Mouse (Mus musculus): ENCODE data around the gene 2210408I21Rik. TPM values are rescaled to one million over a fixed set of nuclear protein-coding genes. Genes with fewer than 3 reads are reported as not detected.

2210408I21Rik gene
- polyA plus RNA-seq, 1 experiment from 2014 or later = 12.2 TPM

DNA sequence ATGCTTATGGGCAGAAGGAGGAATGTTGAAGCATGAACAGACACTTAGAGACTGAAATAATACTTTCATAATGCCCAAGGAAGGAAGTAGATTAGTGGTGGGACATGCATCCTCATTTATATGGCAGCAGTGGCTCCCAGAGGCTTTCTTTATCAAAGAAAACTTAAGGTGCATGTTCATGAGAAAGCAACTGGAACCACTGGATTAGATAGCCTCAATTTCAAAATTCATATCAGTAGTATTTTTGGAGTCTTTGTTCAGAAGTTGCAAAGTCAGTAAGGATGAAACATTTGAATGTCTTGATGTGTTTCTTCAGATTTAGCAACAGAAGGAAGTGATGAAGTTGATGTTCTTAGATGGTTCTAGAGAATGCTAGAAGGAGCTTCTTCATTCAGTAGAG is 77.9 kb downstream of the 2210408I21Rik start:
- Histone ChIP-seq H3K4me1 (no peaks in the 10 kb centered on the region), H3K9me3 (no peaks in the 10 kb centered on the region), H3K27me3 (ENCODE audit: poor library complexity, severe bottlenecking) (no peaks in the 10 kb centered on the region), H3K27ac (no peak overlapping the region), H3K36me3 (replicated peaks) (no peaks in the 10 kb centered on the region), H3K4me3 (no peak overlapping the region)
- no peak for DNase-seq (ENCODE audit: extremely low spot score, low spot score)

GRCm38 (mm10) chr13:77215460-77215859 is 80.1 kb downstream of the 2210408I21Rik start:
- Histone ChIP-seq H3K36me3 (replicated peaks) (no peaks in the 10 kb centered on the region), H3K4me1 (no peaks in the 10 kb centered on the region), H3K27ac (no peak overlapping the region), H3K4me3 (no peak overlapping the region), H3K27me3 (ENCODE audit: poor library complexity, severe bottlenecking) (no peaks in the 10 kb centered on the region), H3K9me3 (no peaks in the 10 kb centered on the region)
- no peak for DNase-seq (ENCODE audit: extremely low spot score, low spot score)
- WGBS = 83% methylated on average over 2 of the region's 2 CpGs

DNA sequence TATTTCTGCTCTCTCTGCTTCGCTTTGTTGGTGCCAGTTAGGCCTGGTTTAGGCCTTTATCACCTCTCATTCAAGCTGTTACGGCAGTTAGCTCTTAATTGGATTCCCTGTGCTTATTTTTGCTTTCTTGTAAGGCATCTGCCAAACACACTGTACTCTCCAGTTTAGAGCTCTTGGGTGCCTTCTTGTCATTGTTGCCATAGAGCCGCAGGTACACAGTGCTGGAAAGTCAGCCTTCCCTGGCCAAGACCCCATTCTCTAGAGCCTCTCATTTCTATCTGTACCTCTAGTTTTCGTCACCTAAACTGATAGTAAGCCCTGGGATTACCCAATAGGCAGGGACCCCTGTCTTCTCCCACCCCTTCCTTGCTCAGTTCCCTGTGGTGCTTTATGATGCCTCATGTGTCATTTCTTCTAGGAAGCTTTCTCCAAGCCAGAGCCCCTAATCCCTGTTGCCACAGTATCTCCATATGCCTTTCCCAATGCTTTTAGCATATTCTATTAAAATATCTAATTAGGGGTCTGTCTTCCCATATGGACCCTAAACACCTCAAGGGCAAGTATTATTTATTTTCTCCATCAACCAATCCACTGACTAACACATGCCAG is 82.4 kb downstream of the 2210408I21Rik start:
- Histone ChIP-seq H3K9me3 (no peaks in the 10 kb centered on the region), H3K4me3 (no peak overlapping the region), H3K4me1 (no peaks in the 10 kb centered on the region), H3K27ac (no peak overlapping the region), H3K27me3 (ENCODE audit: poor library complexity, severe bottlenecking) (no peaks in the 10 kb centered on the region), H3K36me3 (replicated peaks) (no peaks in the 10 kb centered on the region)
- WGBS = 90% methylated on average over 4 of the region's 4 CpGs
- no peak for DNase-seq (ENCODE audit: extremely low spot score, low spot score)

- Histone ChIP-seq H3K36me3 (replicated peaks) (no peaks in the 10 kb centered on the region), H3K4me1 (no peaks in the 10 kb centered on the region), H3K27ac (no peak overlapping the region), H3K9me3 (no peaks in the 10 kb centered on the region), H3K27me3 (ENCODE audit: poor library complexity, severe bottlenecking) (no peaks in the 10 kb centered on the region), H3K4me3 (no peak overlapping the region)
- no peak for DNase-seq (ENCODE audit: extremely low spot score, low spot score)
- 85% methylated on average over 2 of the region's 2 CpGs for WGBS
These were observed 85.7 kb downstream of the 2210408I21Rik start for GRCm38 (mm10) chr13:77221072-77221471.

DNA sequence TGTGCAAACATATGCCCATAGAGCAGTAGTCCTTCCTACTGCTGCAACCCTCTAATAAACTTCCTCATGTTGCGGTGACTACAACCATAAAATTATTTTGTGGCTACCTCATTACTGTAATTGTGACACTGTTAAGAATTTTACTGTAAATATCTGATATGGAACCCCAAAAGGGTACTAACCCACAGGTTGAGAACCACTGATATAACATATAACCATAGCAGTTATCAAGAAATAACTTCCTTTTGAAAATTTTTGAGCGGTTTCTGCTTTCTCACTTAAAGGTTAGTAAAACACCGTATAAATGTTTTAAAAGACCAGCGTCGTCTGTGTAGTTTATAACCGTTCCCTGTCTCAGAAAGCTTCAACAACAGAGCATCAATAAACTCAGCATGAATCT is 121.2 kb downstream of the 2210408I21Rik start:
- Histone ChIP-seq H3K4me1 (no peaks in the 10 kb centered on the region), H3K4me3 (no peak overlapping the region), H3K27ac (no peak overlapping the region), H3K9me3 (no peaks in the 10 kb centered on the region), H3K27me3 (ENCODE audit: poor library complexity, severe bottlenecking) (no peaks in the 10 kb centered on the region), H3K36me3 (replicated peaks) (no peaks in the 10 kb centered on the region)
- no peak for DNase-seq (ENCODE audit: extremely low spot score, low spot score)
- WGBS = 95% methylated on average over 6 of the region's 6 CpGs

- Histone ChIP-seq H3K9me3 (no peaks in the 10 kb centered on the region), H3K4me1 (peaks cover 3% of the 10 kb centered on the region), H3K36me3 (replicated peaks) (no peaks in the 10 kb centered on the region), H3K4me3 (no peak overlapping the region), H3K27ac (no peak overlapping the region), H3K27me3 (ENCODE audit: poor library complexity, severe bottlenecking) (no peaks in the 10 kb centered on the region)
- no peak for DNase-seq (ENCODE audit: extremely low spot score, low spot score)
- 77% methylated on average over 3 of the region's 3 CpGs for WGBS
These were observed 127.5 kb downstream of the 2210408I21Rik start for GRCm38 (mm10) chr13:77262715-77263338.

- WGBS = 77% methylated on average over 7 of the region's 7 CpGs
- Histone ChIP-seq H3K27me3 (ENCODE audit: poor library complexity, severe bottlenecking) (no peaks in the 10 kb centered on the region), H3K36me3 (replicated peaks) (no peaks in the 10 kb centered on the region), H3K9me3 (no peaks in the 10 kb centered on the region), H3K4me3 (no peak overlapping the region), H3K4me1 (peaks cover 3% of the 10 kb centered on the region), H3K27ac (no peak overlapping the region)
- no peak for DNase-seq (ENCODE audit: extremely low spot score, low spot score)
These were observed 128.2 kb downstream of the 2210408I21Rik start for GRCm38 (mm10) chr13:77263400-77264179.

DNA sequence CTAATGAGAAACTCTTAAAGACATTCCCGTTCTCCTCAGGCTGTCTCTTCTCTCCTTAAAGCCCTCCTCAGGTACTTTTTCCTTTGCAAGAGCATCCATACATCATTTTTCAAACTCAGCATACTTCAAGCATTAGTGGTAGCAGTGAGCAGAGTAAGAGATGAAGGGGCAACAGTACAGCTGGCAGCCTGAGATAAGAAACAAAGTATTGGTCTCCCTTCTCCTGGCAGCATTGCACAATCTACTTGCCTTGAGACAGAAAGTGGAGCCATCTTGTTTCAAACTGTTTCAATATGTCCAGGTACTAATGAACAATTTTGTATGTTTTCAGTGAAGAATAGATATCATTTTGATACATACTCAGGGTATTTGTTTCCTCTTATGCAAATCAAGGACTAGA is 129.1 kb downstream of the 2210408I21Rik start:
- 75% methylated on average over 1 of the region's 1 CpGs for WGBS
- H3K36me3 ChIP-seq (replicated peaks) = no peaks in the 10 kb centered on the region
- no peak overlapping the region for H3K4me3 ChIP-seq
- no peaks in the 10 kb centered on the region for H3K27me3 ChIP-seq (ENCODE audit: poor library complexity, severe bottlenecking)
- H3K27ac ChIP-seq = no peak overlapping the region
- no peaks in the 10 kb centered on the region for H3K9me3 ChIP-seq
- DNase-seq (ENCODE audit: extremely low spot score, low spot score) = no peak
- peaks cover 3% of the 10 kb centered on the region for H3K4me1 ChIP-seq

- 82% methylated on average over 3 of the region's 3 CpGs for WGBS
- no peak overlapping the region for H3K27ac ChIP-seq
These were observed 139.9 kb downstream of the 2210408I21Rik start for GRCm38 (mm10) chr13:77275172-77275747.

DNA sequence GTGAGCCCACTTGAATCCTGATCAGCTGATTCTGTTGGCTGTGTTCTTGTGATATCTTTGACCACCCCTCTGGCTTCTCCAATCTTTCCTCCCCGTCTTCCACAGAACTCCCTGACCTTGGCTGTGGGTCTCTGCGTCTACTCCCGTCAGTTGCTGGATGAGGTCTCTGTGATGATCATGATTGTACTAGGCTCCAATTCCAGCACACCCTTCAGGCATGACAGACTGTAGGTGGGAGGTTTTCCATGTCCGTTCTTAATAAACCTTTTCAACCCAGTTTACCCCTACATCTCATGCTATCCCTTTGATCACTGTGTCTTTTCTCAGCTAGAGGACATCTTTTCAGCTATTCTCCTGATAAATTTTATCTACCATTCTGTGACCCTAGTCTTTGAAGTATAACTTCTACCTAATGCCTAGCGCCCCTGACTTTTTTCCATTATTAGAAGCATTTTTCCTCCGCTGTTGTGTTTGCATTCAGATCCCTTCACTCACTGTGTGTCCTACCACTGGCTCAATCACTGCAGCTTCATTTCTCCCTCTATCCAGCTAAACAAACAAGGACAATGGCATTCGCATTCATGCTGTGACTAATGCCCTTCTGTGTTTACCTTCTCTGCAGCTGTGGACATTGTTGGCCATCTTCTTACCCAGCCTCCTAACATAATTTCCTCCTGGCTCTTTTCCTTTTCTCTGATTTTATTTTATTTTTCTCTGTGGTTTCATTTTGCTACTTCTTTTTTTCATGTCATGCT is 143.5 kb downstream of the 2210408I21Rik start:
- Histone ChIP-seq H3K27ac (no peak overlapping the region), H3K4me3 (no peak overlapping the region), H3K36me3 (replicated peaks) (no peaks in the 10 kb centered on the region), H3K9me3 (no peaks in the 10 kb centered on the region), H3K4me1 (peaks cover 6% of the 10 kb centered on the region; the same call in 1 of the 2 replicates), H3K27me3 (ENCODE audit: poor library complexity, severe bottlenecking) (no peaks in the 10 kb centered on the region)
- no peak for DNase-seq (ENCODE audit: extremely low spot score, low spot score)
- WGBS = 74% methylated on average over 7 of the region's 7 CpGs

More at GRCm38 (mm10) chr13:77275172-77275747, 139.9 kb downstream of the 2210408I21Rik start:
- DNase-seq (ENCODE audit: extremely low spot score, low spot score) = no peak
- Histone ChIP-seq H3K4me1 (peaks cover 6% of the 10 kb centered on the region; the same call in 1 of the 2 replicates), H3K4me3 (no peak overlapping the region), H3K27me3 (ENCODE audit: poor library complexity, severe bottlenecking) (no peaks in the 10 kb centered on the region), H3K36me3 (replicated peaks) (no peaks in the 10 kb centered on the region), H3K9me3 (no peaks in the 10 kb centered on the region)

GRCm38 (mm10) chr13:77295519-77295918 is 160.2 kb downstream of the 2210408I21Rik start:
- Histone ChIP-seq H3K9me3 (no peaks in the 10 kb centered on the region), H3K27ac (no peak overlapping the region), H3K27me3 (ENCODE audit: poor library complexity, severe bottlenecking) (no peaks in the 10 kb centered on the region), H3K36me3 (replicated peaks) (no peaks in the 10 kb centered on the region), H3K4me3 (no peak overlapping the region), H3K4me1 (no peaks in the 10 kb centered on the region)
- 88% methylated on average over 3 of the region's 3 CpGs for WGBS
- DNase-seq (ENCODE audit: extremely low spot score, low spot score) = no peak

DNA sequence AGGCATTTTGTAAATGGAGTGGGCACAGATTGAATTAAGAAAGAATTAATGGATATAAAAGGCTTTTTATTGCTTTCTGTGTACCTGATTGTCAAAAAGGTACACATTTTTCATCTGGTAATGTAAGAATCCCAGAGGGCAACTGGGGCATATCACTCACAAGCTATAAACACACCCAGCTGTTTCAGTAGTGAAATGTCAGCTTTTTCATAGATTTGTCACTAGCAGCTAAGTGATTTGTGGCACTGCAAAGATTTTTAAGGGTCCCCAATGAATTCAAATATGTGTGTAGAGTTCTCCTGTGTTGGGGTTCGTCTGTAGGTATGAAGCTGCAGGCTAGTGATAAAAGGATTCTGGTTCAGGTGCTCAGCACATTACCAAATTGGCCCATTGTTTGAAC is 188.8 kb downstream of the 2210408I21Rik start:
- Histone ChIP-seq H3K36me3 (replicated peaks) (no peaks in the 10 kb centered on the region), H3K9me3 (no peaks in the 10 kb centered on the region), H3K4me1 (peaks cover 15% of the 10 kb centered on the region; the same call in 1 of the 2 replicates), H3K27ac (no peak overlapping the region), H3K27me3 (ENCODE audit: poor library complexity, severe bottlenecking) (no peaks in the 10 kb centered on the region), H3K4me3 (no peak overlapping the region)
- no peak for DNase-seq (ENCODE audit: extremely low spot score, low spot score)
- 71% methylated on average over 1 of the region's 1 CpGs for WGBS
